Mouse (Mus musculus) 3T3-L1 (cell line): ENCODE measurements around the gene B230217C12Rik.
A peak's percentile ranks its signal among the peaks of the same experiment; 100 is the strongest.

Experiments used
- DNase-seq: peaks from one replicate; pipeline ENCODE4 v3.0.0-alpha.2; 2015; ENCODE audit warnings: low read depth, low spot score

Gene B230217C12Rik

DNA sequence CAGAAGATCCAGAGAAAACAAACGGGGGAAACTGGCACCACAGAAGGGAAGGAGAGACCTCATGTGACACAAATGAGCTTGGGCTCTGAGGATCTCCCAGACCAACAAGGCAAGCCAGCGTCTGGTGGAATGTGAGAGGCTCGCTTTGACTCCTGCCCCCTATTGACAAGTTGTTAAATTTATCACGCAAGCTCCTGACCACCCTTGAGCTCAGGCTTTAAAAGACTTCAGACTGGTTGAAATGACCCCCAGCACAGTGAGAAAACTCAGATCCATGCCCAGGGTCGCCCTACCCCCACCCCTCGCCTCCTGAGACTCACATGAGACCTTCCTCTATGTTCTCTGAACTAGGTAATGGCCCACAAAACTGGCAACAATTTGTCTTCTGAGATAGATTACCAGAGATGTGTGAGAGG lies at the start of gene B230217C12Rik:
Gene B230217C12Rik, plus strand, starts transcription at position 242 of the 416 bp plus-strand sequence.
- DNase-seq, result peak; percentile 84

DNA sequence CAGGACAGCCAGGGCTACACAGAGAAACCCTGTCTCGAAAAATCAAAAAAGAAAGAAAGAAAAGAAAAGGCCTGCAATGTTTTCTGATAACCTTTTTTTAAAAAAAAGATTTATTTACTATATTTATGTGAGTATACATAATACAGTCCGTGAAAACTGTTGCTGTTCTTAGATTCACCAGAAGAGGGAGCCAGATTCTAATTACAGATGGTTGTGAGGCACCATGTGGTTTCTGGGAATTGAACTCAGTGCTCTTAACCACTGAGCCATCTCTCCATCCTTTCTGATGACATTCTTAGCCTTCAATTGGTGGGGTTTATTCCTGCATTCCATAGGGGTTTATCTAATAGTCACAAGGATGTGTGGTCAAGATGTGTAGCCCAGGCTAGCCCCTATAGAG lies 47.4 kb upstream of the B230217C12Rik start:
- DNase-seq, result peak; percentile 94

DNA sequence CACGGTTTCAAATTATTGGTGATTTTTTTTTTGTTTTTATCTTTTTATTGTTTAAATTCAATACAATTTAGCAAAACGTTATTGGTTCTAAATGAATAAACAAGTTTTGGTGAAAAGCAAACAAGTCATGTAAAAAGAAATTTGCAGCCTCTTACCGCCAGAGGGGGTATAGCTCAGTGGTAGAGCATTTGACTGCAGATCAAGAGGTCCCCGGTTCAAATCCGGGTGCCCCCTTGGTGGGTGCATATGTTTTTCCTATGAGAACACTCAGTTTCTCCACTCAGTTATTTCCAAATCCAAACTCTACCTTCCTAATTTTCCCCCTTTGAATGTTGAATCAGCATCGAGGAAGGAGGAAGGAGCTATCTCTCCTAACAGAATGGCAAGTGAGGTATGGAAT lies 43.7 kb upstream of the B230217C12Rik start:
- DNase-seq, result peak; percentile 87

DNA sequence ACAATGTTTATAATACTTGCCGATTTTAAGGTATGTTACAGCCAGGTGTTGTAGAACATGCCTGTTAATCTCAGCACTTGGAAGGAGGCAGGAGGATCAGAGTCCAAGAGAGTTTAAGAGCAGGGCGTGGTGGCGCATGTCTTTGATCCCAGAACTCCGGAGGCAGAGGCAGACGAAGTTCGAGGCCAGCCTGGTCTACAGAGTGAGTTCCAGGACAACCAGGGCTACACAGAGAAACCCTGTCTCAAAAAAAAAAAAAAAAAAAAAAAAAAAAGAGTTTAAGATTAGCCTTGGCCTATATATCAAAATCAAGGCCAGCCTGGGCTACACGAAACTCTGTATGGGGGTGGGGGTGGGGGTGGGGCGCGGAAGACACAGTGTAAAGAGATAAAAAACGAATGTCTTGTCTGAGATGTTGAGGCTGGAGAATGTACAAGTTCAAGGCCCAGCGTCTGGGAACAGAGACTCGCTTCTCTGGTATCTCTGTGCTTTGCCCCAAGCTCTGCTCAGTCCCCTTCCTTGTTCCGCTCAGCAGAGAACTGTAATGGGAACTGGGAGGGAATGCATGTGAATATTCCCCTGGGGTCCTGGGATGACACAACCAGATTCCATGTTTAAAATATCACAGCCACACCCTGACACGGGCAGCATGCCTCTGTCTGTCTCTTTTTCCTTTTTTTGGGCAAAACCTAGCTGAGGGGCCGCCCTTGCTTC lies 43.1 kb upstream of the B230217C12Rik start:
- peak; percentile 91 for DNase-seq

GRCm38 (mm10) chr11:97798083-97798435 lies 42.5 kb upstream of the B230217C12Rik start:
- no peak for DNase-seq

GRCm38 (mm10) chr11:97798782-97799145 lies 41.8 kb upstream of the B230217C12Rik start, which contains the start of gene Lasp1:
Gene Lasp1 (plus strand): TSS chr11:97799000.
- DNase-seq, result peak; percentile 92

DNA sequence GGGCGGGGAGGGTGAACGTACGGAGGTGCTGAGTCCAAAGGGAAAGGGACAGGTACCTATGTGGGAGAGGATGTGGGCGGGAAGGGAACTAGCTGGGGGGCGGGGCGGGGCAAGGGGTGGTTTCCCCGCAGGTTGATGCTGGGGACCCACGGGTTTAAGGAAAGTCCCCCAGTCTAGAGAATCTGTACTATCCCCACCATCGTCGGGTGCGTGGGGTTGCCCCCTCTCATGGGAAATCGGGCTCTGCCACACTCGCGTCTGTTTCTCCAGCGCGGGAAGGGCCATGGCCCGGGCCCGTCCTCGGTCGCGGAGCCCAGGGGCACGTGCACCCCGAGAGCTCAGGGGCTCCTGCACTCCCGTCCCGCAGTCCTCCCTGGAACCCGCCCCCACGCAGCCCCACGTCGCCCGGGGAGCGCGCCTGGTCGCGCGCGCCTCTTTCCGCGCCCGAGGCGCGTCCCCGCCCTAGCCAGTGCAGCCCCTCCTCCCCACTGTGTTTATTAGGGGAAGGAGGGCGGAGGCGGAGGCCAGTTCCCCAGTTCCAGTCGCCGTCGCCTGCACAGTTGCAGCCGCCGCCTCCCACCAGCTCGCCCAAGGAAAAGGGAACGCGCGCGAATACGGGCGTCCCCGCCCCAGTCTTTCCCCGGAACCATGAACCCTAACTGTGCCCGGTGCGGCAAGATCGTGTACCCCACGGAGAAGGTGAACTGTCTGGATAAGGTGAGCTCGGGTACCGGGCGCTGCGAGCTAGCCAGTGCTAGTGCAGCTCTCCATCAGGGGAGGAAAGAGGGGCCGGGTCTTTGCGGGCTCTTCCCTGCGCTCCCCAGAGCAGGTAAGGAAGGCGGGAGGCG lies 41.2 kb upstream of the B230217C12Rik start:
- peak; percentile 78 for DNase-seq

- peak; percentile 77 for DNase-seq
These were observed 40.4 kb upstream of the B230217C12Rik start for GRCm38 (mm10) chr11:97799994-97800690.

DNA sequence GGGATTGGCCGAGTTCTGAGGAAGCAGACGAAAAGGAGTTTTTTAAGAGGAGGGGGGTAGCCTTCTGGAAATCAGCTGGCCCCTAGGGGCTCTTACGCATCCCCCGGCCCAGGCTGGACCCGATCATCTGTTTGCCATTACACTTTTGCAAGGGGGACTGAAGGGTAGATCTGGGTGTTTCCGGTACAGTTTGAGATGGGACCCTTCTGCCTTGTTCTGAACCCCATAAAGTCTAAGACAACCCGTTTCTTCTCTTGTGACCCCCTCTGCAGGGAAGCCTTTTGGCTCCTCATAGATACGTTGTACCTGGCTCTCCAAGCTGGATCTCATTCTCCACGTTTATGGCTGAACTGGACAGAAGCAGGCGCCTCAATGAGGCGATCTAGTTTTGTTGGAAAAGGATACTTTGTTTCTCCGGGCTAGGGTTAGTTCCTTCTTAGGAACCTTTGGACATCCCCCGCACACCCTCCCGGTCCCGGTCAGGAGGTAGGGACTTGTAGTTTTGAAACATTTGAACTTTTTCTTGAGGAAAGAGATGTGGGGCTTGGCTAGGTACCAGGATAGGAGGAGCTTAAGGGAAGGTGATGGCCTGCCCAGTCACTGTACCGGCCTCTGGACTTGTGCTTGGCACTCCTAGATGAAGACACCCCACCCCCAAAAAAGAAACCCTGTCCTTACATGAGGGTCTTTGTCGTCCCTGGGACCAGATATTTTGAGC lies 39.7 kb upstream of the B230217C12Rik start:
- peak; percentile 85 for DNase-seq

GRCm38 (mm10) chr11:97801409-97802193 lies 39.0 kb upstream of the B230217C12Rik start:
- peak; percentile 80 for DNase-seq

DNA sequence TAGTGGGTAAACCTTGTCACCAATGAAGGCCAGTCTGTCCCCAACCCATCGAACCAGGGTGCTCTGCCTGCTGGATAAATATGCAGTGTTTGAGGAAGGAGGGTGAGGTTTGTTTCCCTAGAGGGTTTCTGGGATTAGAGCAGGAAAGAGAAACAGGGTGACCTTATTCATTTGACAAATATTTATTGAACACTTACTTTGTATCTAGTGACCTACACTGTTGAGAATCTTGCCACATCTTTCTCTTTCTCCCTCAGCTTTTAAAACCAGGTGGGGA lies 38.4 kb upstream of the B230217C12Rik start:
- DNase-seq, result no peak

DNA sequence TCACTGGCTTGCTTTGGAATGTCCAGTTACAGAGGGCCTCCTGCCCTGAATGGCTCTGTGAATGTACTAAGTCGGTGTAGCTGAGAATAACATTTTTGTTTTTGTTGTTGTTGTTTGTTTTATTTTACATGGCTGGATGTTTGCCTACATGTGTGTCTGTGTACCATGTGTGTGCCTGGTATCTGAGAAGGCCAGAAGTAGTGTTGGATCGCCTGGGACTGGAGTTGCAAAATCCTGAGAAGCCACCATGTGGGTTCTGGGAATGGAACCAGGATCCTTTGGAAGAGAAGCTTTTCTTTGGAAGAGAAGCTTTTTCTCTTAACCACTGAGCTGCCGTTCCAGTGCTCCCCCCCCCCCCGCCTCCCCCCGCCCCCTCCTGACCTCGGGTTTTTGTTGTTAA lies 38.1 kb upstream of the B230217C12Rik start:
- no peak for DNase-seq

DNA sequence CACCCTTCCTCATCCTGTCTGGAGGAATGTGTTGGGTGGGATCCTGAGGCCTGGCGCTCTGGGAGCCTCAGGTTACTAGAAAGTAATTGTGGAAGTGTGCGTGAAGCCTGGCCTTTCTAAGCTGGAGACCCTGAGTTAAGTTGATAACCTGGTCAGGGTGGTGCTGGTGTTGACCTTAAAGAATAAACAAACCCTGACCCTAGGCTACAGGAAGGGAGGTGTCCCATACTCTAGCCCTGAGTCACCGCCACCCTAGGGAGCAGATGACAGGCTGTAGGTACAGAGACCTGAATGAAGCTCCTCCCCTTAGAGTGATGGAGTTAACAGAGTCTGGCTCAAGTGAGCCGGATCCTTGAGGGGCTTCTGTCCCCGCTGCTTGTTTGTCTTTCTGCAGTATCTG lies 36.7 kb upstream of the B230217C12Rik start:
- no peak for DNase-seq

- DNase-seq, result peak; percentile 83
These were observed 35.5 kb upstream of the B230217C12Rik start for GRCm38 (mm10) chr11:97804841-97805661.

GRCm38 (mm10) chr11:97805662-97806612 lies 34.6 kb upstream of the B230217C12Rik start:
- DNase-seq, result no peak

DNA sequence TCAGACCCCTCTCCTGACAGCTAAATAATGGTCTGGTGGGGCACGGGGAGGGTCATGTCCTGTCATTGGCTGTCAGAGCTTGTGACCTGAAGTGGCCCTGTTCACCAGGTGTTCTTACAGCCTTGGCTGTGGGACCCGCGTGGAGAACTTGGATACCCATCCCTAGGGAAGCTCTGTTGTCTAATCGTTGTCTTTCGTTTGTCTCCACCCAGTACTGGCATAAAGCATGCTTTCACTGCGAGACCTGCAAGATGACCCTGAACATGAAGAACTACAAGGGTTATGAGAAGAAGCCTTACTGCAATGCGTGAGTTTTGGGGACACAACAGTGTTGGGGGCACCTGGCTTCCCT lies 34.0 kb upstream of the B230217C12Rik start:
- DNase-seq, result no peak

- DNase-seq, result no peak
These were observed 33.0 kb upstream of the B230217C12Rik start for GRCm38 (mm10) chr11:97807626-97808025.

DNA sequence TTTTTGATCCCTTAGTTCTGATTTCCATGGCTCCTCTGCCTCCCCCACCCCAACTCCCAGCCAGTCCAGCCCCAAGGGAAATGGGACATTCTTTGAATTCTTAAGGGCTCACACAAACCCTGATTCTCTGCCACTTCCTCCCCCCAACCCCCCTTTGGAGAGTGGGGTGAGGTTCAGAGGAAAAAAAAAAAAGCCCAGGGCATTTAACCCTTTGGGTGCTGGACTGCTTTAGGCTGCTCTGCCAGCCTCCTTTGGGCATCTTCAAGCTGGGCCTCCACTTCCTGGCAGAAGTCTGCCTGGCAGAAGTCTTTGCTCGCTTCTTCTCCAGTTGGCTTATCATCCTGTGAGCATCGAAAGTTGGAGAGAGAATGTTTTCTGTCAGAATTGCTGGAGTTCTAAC lies 32.5 kb upstream of the B230217C12Rik start:
- peak; percentile 78 for DNase-seq

- DNase-seq, result no peak
These were observed 31.9 kb upstream of the B230217C12Rik start for GRCm38 (mm10) chr11:97808621-97809234.
